Mouse (Mus musculus) liver, embryonic 16.5 days (tissue): ENCODE results near the gene Kcnn3. TPM values are rescaled to one million over a fixed set of nuclear protein-coding genes. Genes with fewer than 3 reads are reported as not detected.

Experiments used
- ATAC-seq: fragments of 200-750 bp; cut with Nextera tagmentation; 2 replicates; pipeline ENCODE4 v1.8.0; 2017; ENCODE audit warnings: low read depth, mild to moderate bottlenecking, moderate number of reproducible peaks, moderate library complexity
- H3K27ac ChIP-seq: fragments of 300-500 bp; sonication (generic); 2 replicates; pipeline ENCODE4 v1.5.1; 2014; ENCODE audit warnings: mild to moderate bottlenecking, low read length
- H3K27me3 ChIP-seq: fragments of 300-500 bp; sonication (generic); 2 replicates; pipeline ENCODE4 v1.6.1; 2014; ENCODE audit warnings: low read depth, low read length, mixed read lengths; ENCODE audit not compliant: control insufficient read depth, insufficient read depth
- H3K36me3 ChIP-seq: fragments of 300-500 bp; sonication (generic); 2 replicates; pipeline ENCODE4 v1.6.1; 2014; ENCODE audit warnings: mild to moderate bottlenecking; ENCODE audit not compliant: control insufficient read depth, insufficient read depth
- H3K4me1 ChIP-seq: fragments of 300-500 bp; sonication (generic); 2 replicates; pipeline ENCODE4 v1.6.1; 2014; ENCODE audit warnings: low read depth, low read length, mixed read lengths; ENCODE audit not compliant: control insufficient read depth
- H3K4me2 ChIP-seq: fragments of 300-500 bp; sonication (generic); 2 replicates; pipeline ENCODE4 v1.6.1; 2014; ENCODE audit warnings: low read depth, low read length, mixed read lengths
- H3K4me3 ChIP-seq: fragments of 300-500 bp; sonication (generic); 2 replicates; pipeline ENCODE4 v1.5.1; 2014; ENCODE audit warnings: low read depth, mild to moderate bottlenecking, low read length
- H3K9ac ChIP-seq: fragments of 300-500 bp; sonication (generic); 2 replicates; pipeline ENCODE4 v1.6.1; 2014; ENCODE audit warnings: low read depth, low read length
- H3K9me3 ChIP-seq: fragments of 300-500 bp; sonication (generic); replicated peaks from 2 replicates; pipeline ENCODE4 v1.6.1; 2016; ENCODE audit warnings: low read length; ENCODE audit not compliant: control insufficient read depth
- WGBS: fragments of 180-500 bp; shearing (Covaris S2); extraction: QIAGEN DNeasy Blood & Tissue Kit; methylation state at CpG from one replicate; pipeline ENCODE4 v1.1.7; 2014; ENCODE audit not compliant: insufficient replicate concordance; 5-methylcytosine and 5-hydroxymethylcytosine counted together
- polyA plus RNA-seq: library from polyadenylated mRNA; unstranded; fragments of >200 nt; fragmentation: Nextera tagmentation; extraction: Ambion mirVana; gene quantifications from 2 replicates; pipeline ENCODE4 v1.2.1, GENCODE M21; 2015

Kcnn3 gene
- polyA plus RNA-seq, 1 experiment from 2014 or later, result 0.05 TPM

DNA sequence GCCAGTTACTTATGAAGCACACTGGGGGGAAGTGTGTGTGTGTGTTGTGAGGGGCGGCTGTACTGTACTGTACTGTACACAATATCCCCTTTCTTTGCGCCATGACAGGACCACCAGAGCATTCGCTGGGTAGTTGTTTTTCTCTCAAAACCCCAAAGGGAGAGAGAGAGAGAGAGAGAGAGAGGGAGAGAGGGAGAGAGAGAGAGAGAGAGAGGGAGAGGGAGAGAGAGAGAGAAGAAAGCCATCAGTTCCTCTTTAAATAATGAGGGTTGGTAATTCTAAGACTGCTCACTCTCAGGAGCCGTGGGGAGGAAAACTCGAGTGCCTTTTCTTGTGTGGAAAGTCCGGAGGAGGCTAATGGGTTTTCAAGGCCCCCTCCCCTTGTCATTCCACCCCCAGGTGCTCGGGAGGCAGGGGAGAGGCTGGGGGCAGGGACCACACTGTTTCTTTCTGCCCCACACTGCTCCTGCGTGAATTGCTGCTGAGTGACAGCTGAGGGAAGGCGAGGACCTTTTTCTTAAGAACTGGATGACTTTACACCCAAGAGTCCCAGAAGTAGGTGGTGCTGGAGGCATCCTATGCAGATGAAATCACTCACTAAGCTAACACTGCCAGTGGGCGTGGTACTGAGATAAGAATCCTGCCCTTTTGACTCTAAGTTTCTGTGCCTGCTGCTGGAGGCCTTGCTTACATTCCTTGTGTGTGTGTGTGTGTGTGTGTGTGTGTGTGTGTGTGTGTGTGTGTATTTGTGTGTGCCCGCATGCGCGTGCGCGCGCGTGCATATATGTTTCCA lies 6.5 kb downstream of the Kcnn3 start:
- no peak for ATAC-seq
- Histone ChIP-seq H3K4me2 (no peak overlapping the region), H3K9me3 (no peaks in the 10 kb centered on the region), H3K27me3 (peaks cover 16% of the 10 kb centered on the region), H3K9ac (no peak overlapping the region), H3K4me3 (no peak overlapping the region), H3K27ac (no peak overlapping the region), H3K4me1 (no peaks in the 10 kb centered on the region), H3K36me3 (no peaks in the 10 kb centered on the region)
- WGBS, result 46% methylated on average over 17 of the region's 17 CpGs

DNA sequence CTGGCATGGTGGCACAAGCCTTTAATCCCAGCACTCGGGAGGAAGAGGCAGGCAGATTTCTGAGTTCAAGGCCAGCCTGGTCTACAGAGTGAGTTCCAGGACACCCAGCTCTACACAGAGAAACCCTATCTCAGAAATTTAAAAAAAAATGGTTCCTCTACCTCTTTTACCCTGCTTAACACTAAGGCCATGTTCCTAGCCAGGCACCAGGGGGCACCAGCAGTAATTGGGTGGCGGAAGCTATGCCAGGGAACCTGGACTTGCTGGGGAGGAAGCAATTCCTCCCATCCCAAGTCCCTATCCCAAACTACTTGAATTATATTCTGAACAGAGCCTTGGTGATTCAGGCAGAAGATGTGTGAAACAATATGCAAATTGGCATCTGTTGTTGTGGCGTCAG lies 9.8 kb downstream of the Kcnn3 start:
- H3K36me3 ChIP-seq, result no peaks in the 10 kb centered on the region
- H3K4me1 ChIP-seq, result no peaks in the 10 kb centered on the region
- H3K9me3 ChIP-seq, result no peaks in the 10 kb centered on the region
- ATAC-seq, result no peak
- no peak overlapping the region for H3K4me2 ChIP-seq
- no peak overlapping the region for H3K27ac ChIP-seq
- no peaks in the 10 kb centered on the region for H3K27me3 ChIP-seq
- H3K4me3 ChIP-seq, result no peak overlapping the region
- 61% methylated on average over 3 of the region's 3 CpGs for WGBS
- no peak overlapping the region for H3K9ac ChIP-seq

GRCm38 (mm10) chr3:89534566-89535097 lies 14.7 kb downstream of the Kcnn3 start:
- WGBS, result 42% methylated on average over 6 of the region's 6 CpGs
- ATAC-seq, result no peak

DNA sequence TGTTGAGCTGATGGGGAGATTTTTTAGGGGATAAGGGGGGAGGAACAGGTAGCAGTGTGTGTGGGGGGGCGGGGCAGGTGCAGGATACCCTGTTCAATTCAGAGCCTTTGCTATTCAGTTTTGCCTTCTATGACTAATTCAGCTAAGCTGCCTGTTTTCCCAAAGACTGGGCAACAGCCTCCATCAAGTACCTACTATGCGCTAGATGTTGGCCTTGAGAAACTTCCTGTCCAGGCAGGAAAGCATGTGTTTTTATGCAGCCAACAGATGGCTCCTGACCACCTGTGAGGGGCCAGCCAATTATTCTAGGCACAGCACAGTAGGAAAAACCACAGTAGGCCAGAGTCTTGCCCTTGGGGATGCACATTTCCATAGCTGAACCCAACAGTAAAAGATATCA lies 15.2 kb downstream of the Kcnn3 start:
- H3K36me3 ChIP-seq, result no peaks in the 10 kb centered on the region
- no peak overlapping the region for H3K4me2 ChIP-seq
- no peaks in the 10 kb centered on the region for H3K9me3 ChIP-seq
- 77% methylated on average over 2 of the region's 2 CpGs for WGBS
- no peak for ATAC-seq
- no peaks in the 10 kb centered on the region for H3K4me1 ChIP-seq
- no peaks in the 10 kb centered on the region for H3K27me3 ChIP-seq
- H3K4me3 ChIP-seq, result no peak overlapping the region
- no peak overlapping the region for H3K9ac ChIP-seq
- H3K27ac ChIP-seq, result no peak overlapping the region

More at GRCm38 (mm10) chr3:89534566-89535097, 14.7 kb downstream of the Kcnn3 start:
- H3K27me3 ChIP-seq, result no peaks in the 10 kb centered on the region
- no peak overlapping the region for H3K9ac ChIP-seq
- H3K4me2 ChIP-seq, result no peak overlapping the region
- H3K4me3 ChIP-seq, result no peak overlapping the region
- no peaks in the 10 kb centered on the region for H3K9me3 ChIP-seq
- no peak overlapping the region for H3K27ac ChIP-seq
- no peaks in the 10 kb centered on the region for H3K4me1 ChIP-seq
- no peaks in the 10 kb centered on the region for H3K36me3 ChIP-seq

GRCm38 (mm10) chr3:89539036-89539739 lies 19.2 kb downstream of the Kcnn3 start:
- no peak for ATAC-seq
- WGBS, result 49% methylated on average over 10 of the region's 10 CpGs
- Histone ChIP-seq H3K27me3 (no peaks in the 10 kb centered on the region; the same call in 1 of the 2 replicates), H3K9me3 (no peaks in the 10 kb centered on the region), H3K4me1 (no peaks in the 10 kb centered on the region), H3K36me3 (no peaks in the 10 kb centered on the region), H3K4me2 (no peak overlapping the region), H3K9ac (no peak overlapping the region), H3K4me3 (no peak overlapping the region), H3K27ac (no peak overlapping the region)

DNA sequence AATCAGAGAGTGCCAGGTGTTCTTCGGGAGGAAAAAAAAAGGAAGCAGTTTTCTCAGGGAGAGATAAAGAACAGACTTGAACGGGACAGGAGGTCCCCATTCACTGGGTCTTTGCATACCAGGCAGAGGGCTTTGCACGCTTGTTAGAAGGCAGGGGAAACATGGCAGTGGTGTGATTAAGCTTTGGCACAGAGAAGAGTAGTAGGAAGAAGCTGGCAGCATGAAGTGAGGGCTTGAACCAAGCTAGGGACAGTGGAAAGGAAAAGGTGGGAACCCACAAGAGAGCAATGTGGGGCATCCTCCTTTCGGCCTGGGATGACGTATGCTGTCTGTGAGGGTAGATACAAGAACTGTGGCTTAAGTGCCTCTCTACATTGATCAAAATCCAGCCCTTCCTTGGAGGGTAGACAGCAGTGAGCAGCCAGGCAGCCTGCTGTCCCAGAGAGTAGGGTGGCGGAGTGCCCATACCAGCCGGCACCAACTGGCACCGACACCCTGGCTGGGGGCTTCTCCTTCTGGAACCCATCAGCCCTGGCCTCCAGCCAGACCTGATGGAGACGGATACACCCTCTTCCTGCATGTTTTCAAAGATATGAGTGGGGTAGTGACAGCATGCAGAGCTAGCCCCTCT lies 19.9 kb downstream of the Kcnn3 start:
- H3K27ac ChIP-seq, result no peak overlapping the region
- ATAC-seq, result no peak
- 39% methylated on average over 9 of the region's 9 CpGs for WGBS

DNA sequence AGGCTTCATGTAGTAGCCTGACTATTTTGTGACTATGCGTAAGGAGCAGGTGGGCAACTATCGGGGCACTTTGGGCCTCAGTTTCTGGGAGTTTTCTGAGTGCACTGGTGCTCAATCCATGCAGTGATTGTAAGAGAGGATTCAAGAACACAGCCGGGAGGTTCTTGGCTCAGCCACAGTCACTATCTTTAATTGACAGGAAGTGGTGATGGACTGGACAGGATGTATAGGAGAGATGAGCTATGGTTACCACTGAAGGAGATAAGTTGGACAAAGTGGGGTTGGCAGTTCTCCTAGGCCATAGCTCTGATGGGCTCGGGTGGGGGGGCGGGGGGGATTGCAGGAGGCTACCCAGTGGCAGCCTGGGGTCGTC lies 20.4 kb downstream of the Kcnn3 start:
- H3K9me3 ChIP-seq, result no peaks in the 10 kb centered on the region
- H3K9ac ChIP-seq, result no peak overlapping the region
- no peaks in the 10 kb centered on the region; the same call in 1 of the 2 replicates for H3K27me3 ChIP-seq
- no peaks in the 10 kb centered on the region for H3K4me1 ChIP-seq
- no peak overlapping the region for H3K27ac ChIP-seq
- no peak overlapping the region for H3K4me2 ChIP-seq
- WGBS, result 41% methylated on average over 6 of the region's 6 CpGs
- H3K36me3 ChIP-seq, result no peaks in the 10 kb centered on the region
- H3K4me3 ChIP-seq, result no peak overlapping the region
- ATAC-seq, result no peak

More for the DNA sequence above, 19.9 kb downstream of the Kcnn3 start:
- no peaks in the 10 kb centered on the region for H3K9me3 ChIP-seq
- no peak overlapping the region for H3K9ac ChIP-seq
- no peak overlapping the region for H3K4me3 ChIP-seq
- no peaks in the 10 kb centered on the region for H3K4me1 ChIP-seq
- no peaks in the 10 kb centered on the region; the same call in 1 of the 2 replicates for H3K27me3 ChIP-seq
- H3K4me2 ChIP-seq, result no peak overlapping the region
- no peaks in the 10 kb centered on the region for H3K36me3 ChIP-seq

DNA sequence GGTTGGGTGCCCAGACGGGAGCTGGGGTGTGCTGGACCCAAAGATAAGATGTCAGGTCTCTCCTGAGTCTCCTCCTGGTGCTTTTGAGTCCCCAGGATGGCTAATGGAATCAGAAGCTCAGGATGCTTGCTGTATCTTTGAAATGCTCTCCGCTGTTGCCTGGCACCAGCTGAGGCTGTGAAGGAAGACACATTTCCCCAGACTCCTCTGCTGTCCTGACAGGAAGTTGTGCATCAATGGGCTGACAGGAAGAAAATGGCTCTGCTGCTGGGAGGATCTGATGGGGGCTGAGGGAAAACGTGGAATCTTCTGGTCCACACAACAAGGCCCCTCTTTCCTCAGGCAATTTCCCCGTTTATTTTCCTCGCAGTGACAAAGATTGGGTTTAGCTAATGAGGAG lies 27.0 kb downstream of the Kcnn3 start:
- no peak overlapping the region for H3K4me2 ChIP-seq
- no peak overlapping the region for H3K4me3 ChIP-seq
- ATAC-seq, result no peak
- no peaks in the 10 kb centered on the region for H3K4me1 ChIP-seq
- H3K9me3 ChIP-seq, result no peaks in the 10 kb centered on the region
- H3K36me3 ChIP-seq, result no peaks in the 10 kb centered on the region
- WGBS, result 15% methylated on average over 5 of the region's 5 CpGs
- no peak overlapping the region for H3K27ac ChIP-seq
- no peak overlapping the region for H3K9ac ChIP-seq
- no peaks in the 10 kb centered on the region; the same call in 1 of the 2 replicates for H3K27me3 ChIP-seq
